Mouse (Mus musculus) erythroblast, embryonic 14.5 days (primary cell): Measurements from ENCODE around the gene Grip2. TPM values are rescaled to one million over a fixed set of nuclear protein-coding genes. Genes with fewer than 3 reads are reported as not detected.

Experiments used
- H3K27me3 ChIP-seq: 2 replicates; pipeline ENCODE4 v1.6.1; 2012; ENCODE audit warnings: inconsistent platforms; ENCODE audit not compliant: control insufficient read depth
- H3K36me3 ChIP-seq: 2 replicates; pipeline ENCODE4 v1.6.1; 2012; ENCODE audit warnings: mild to moderate bottlenecking, inconsistent platforms; ENCODE audit not compliant: control insufficient read depth
- H3K4me1 ChIP-seq: 2 replicates; pipeline ENCODE4 v1.6.1; 2012; ENCODE audit warnings: inconsistent platforms; ENCODE audit not compliant: control insufficient read depth
- H3K4me3 ChIP-seq: replicated peaks from 2 replicates; pipeline ENCODE3; 2012; ENCODE audit warnings: moderate library complexity, mild to moderate bottlenecking, inconsistent platforms
- H3K9me3 ChIP-seq: 2 replicates; pipeline ENCODE4 v1.6.1; 2012; ENCODE audit warnings: low read length, inconsistent platforms, mixed read lengths; ENCODE audit not compliant: control insufficient read depth
- GATA1 ChIP-seq: IDR thresholded peaks from 2 replicates; pipeline ENCODE4 v1.6.1; 2012; ENCODE audit warnings: low read length, inconsistent platforms, mixed read lengths
- TAL1 ChIP-seq: IDR thresholded peaks from 3 replicates; pipeline ENCODE4 v1.6.1; 2012; ENCODE audit warnings: low read length, inconsistent platforms, mixed read lengths
- polyA plus RNA-seq: library from polyadenylated mRNA; stranded (reverse); fragments of >175 nt; gene quantifications from 2 replicates; pipeline ENCODE4 v1.2.3, GENCODE M21; 2012

Gene Grip2
- not detected in 2 replicates for polyA plus RNA-seq

GRCm38 (mm10) chr6:91827016-91827570 is at the start of gene Grip2:
TSS of gene Grip2 (minus strand) at chr6:91827250.
- H3K36me3 ChIP-seq, result no peaks in the 10 kb centered on the region
- TF ChIP-seq TAL1 (no peak), GATA1 (no peak)
- no peak within 1 kb of the TSS for H3K4me3 ChIP-seq
- peaks cover 3% of the 10 kb centered on the region; the same call in 1 of the 2 replicates for H3K27me3 ChIP-seq
- H3K4me1 ChIP-seq, result no peaks in the 10 kb centered on the region
- H3K9me3 ChIP-seq, result no peaks in the 10 kb centered on the region

GRCm38 (mm10) chr6:91872781-91873180 is 45.7 kb upstream of the Grip2 start:
- Histone ChIP-seq H3K4me3 (no peak overlapping the region), H3K27me3 (peaks cover 6% of the 10 kb centered on the region; the same call in 1 of the 2 replicates), H3K36me3 (no peaks in the 10 kb centered on the region), H3K4me1 (peaks cover 9% of the 10 kb centered on the region), H3K9me3 (no peaks in the 10 kb centered on the region)
- TF ChIP-seq GATA1 (no peak), TAL1 (no peak)

- Histone ChIP-seq H3K9me3 (no peaks in the 10 kb centered on the region), H3K4me1 (no peaks in the 10 kb centered on the region; the same call in 1 of the 2 replicates), H3K36me3 (no peaks in the 10 kb centered on the region), H3K27me3 (0 out of 2 replicates have a peak, but pooled peaks cover 3% of the 10 kb centered on the region), H3K4me3 (no peak overlapping the region)
- TF ChIP-seq GATA1 (no peak), TAL1 (no peak)
Measured at GRCm38 (mm10) chr6:91868091-91868490, 41.0 kb upstream of the Grip2 start.

- Histone ChIP-seq H3K4me3 (no peak overlapping the region), H3K9me3 (no peaks in the 10 kb centered on the region), H3K4me1 (no peaks in the 10 kb centered on the region), H3K36me3 (no peaks in the 10 kb centered on the region), H3K27me3 (0 out of 2 replicates have a peak, but pooled peaks cover 3% of the 10 kb centered on the region)
- TF ChIP-seq GATA1, result no peak
- no peak for TF ChIP-seq TAL1
Measured at GRCm38 (mm10) chr6:91865601-91866000, 38.6 kb upstream of the Grip2 start.

- 0 out of 2 replicates have a peak, but pooled peaks cover under 1% of the 10 kb centered on the region for H3K27me3 ChIP-seq
- no peaks in the 10 kb centered on the region for H3K4me1 ChIP-seq
- TF ChIP-seq GATA1, result no peak
- no peak for TF ChIP-seq TAL1
- no peak overlapping the region for H3K4me3 ChIP-seq
- H3K9me3 ChIP-seq, result no peaks in the 10 kb centered on the region
- no peaks in the 10 kb centered on the region for H3K36me3 ChIP-seq
Measured at GRCm38 (mm10) chr6:91864595-91864994, 37.5 kb upstream of the Grip2 start.

- no peaks in the 10 kb centered on the region for H3K9me3 ChIP-seq
- H3K27me3 ChIP-seq, result no peaks in the 10 kb centered on the region
- H3K36me3 ChIP-seq, result no peaks in the 10 kb centered on the region
- TF ChIP-seq GATA1 (no peak), TAL1 (no peak)
- H3K4me1 ChIP-seq, result no peaks in the 10 kb centered on the region
- H3K4me3 ChIP-seq, result no peak overlapping the region
Measured at GRCm38 (mm10) chr6:91862848-91863247, 35.8 kb upstream of the Grip2 start.

- H3K27me3 ChIP-seq, result no peaks in the 10 kb centered on the region
- TF ChIP-seq TAL1 (no peak), GATA1 (no peak)
- no peaks in the 10 kb centered on the region for H3K4me1 ChIP-seq
- H3K36me3 ChIP-seq, result no peaks in the 10 kb centered on the region
- H3K9me3 ChIP-seq, result no peaks in the 10 kb centered on the region
- no peak overlapping the region for H3K4me3 ChIP-seq
Measured at GRCm38 (mm10) chr6:91858339-91858738, 31.3 kb upstream of the Grip2 start.

GRCm38 (mm10) chr6:91852550-91852949 is 25.5 kb upstream of the Grip2 start:
- no peak for TF ChIP-seq TAL1
- TF ChIP-seq GATA1, result no peak
- no peaks in the 10 kb centered on the region for H3K27me3 ChIP-seq
- H3K9me3 ChIP-seq, result no peaks in the 10 kb centered on the region
- H3K4me1 ChIP-seq, result no peaks in the 10 kb centered on the region
- H3K36me3 ChIP-seq, result no peaks in the 10 kb centered on the region
- H3K4me3 ChIP-seq, result no peak overlapping the region

- H3K4me3 ChIP-seq, result no peak overlapping the region
- TF ChIP-seq TAL1 (no peak), GATA1 (no peak)
- no peaks in the 10 kb centered on the region for H3K4me1 ChIP-seq
- H3K36me3 ChIP-seq, result no peaks in the 10 kb centered on the region
- H3K9me3 ChIP-seq, result no peaks in the 10 kb centered on the region
- peaks cover 61% of the 10 kb centered on the region for H3K27me3 ChIP-seq
Measured at GRCm38 (mm10) chr6:91843628-91844153, 16.6 kb upstream of the Grip2 start.
